Mouse (Mus musculus): ENCODE measurements around the gene Desi1. TPM values are rescaled to one million over a fixed set of nuclear protein-coding genes. Genes with fewer than 3 reads are reported as not detected.
"Not testable (repeated sequence)": the region's sequence is repeated elsewhere in the genome, so short reads cannot be mapped to it uniquely, and the experiment has no call there.

Gene Desi1
- total RNA-seq, 1 experiment from 2014 or later, result 4.8 TPM

GRCm38 (mm10) chr15:81975156-81975555, 58.5 kb downstream of the Desi1 start:
- ATAC-seq (replicated peaks; ENCODE audit: insufficient number of reproducible peaks, low FRiP score, low TSS enrichment, poor library complexity, severe bottlenecking), result not testable (repeated sequence)

DNA sequence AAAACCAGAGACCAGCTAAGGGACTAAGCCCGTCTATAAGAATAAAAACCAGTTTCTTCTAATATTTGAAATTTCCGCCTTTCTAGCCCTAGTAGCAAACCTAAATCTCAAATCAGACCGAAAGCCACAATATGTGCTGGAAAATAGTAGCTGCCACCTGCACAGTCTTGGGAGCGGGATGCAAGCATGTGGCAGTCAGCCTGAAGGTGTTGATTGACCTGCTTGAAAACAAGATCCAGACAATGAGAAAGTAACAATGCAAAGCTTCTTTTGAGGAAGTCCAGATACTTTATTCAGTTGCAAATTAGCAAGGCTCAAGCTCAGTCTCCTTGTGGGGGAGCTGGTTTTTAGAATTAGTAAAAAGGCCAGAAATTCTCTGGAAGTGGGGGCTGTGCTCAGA, 63.2 kb downstream of the Desi1 start:
- not testable (repeated sequence) for ATAC-seq (replicated peaks; ENCODE audit: insufficient number of reproducible peaks, low FRiP score, low TSS enrichment, poor library complexity, severe bottlenecking)

- not testable (repeated sequence) for ATAC-seq (replicated peaks; ENCODE audit: insufficient number of reproducible peaks, low FRiP score, low TSS enrichment, poor library complexity, severe bottlenecking)
Measured at GRCm38 (mm10) chr15:81969635-81970034, 64.0 kb downstream of the Desi1 start.

DNA sequence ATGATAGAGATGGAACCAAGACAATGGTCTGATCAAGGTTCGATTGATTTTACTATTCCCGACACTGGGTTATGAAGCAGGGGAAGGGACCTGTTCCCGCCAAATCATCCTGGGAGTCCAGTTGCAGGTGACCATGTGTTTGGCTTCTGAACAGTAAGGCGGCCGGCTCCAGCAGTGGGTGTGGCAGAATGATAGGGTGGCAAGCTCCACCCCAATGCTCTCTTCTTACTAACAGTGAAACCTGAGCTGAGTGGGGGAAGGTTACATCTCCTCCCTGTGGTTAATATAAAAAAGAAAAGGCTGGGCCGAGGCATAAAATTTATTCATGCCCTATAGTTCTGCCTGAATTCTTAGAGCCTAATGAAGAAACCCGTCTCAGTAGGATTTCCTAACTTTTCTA, 64.5 kb downstream of the Desi1 start:
- no peak for ATAC-seq (replicated peaks; ENCODE audit: insufficient number of reproducible peaks, low FRiP score, low TSS enrichment, poor library complexity, severe bottlenecking)

DNA sequence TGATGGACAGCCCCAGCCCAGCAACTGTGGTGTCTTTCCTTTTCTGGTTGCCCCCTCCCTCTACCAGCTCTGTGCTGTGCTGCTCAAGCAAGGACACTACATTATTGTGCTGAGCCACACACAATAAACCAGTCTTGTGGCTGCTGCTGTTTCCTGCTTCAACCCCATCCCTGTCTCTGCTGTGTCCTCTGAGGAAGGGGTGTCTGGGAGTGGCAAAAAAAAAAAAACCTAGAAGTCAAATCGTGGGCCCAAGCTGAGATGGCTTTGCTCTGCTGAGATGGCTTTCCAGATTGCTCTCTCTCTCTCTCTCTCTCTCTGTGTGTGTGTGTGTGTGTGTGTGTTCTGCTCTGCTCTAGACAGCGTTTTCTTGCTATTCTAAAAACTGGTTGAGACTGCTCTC, 65.2 kb downstream of the Desi1 start:
- ATAC-seq (replicated peaks; ENCODE audit: insufficient number of reproducible peaks, low FRiP score, low TSS enrichment, poor library complexity, severe bottlenecking), result no peak

DNA sequence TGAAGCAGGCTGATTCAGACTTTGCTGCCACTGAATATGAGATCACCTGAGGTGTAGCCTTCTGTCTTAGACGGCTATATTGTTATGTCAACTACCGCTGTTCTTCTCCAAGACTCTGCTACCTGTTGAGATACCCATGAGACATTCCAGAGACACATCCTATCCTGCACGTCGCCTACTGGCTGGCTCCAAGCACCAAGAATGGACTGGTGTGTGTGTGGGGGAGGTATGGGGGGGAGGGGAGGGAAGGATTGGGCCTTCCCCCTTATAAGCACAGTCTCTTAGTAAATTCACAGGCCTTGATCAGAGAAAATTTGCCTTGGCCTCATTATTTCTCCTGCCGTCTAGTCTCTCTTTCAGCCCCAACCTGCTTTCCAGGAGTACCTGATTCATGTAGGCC, 65.8 kb downstream of the Desi1 start:
- ATAC-seq (replicated peaks; ENCODE audit: insufficient number of reproducible peaks, low FRiP score, low TSS enrichment, poor library complexity, severe bottlenecking), result no peak

DNA sequence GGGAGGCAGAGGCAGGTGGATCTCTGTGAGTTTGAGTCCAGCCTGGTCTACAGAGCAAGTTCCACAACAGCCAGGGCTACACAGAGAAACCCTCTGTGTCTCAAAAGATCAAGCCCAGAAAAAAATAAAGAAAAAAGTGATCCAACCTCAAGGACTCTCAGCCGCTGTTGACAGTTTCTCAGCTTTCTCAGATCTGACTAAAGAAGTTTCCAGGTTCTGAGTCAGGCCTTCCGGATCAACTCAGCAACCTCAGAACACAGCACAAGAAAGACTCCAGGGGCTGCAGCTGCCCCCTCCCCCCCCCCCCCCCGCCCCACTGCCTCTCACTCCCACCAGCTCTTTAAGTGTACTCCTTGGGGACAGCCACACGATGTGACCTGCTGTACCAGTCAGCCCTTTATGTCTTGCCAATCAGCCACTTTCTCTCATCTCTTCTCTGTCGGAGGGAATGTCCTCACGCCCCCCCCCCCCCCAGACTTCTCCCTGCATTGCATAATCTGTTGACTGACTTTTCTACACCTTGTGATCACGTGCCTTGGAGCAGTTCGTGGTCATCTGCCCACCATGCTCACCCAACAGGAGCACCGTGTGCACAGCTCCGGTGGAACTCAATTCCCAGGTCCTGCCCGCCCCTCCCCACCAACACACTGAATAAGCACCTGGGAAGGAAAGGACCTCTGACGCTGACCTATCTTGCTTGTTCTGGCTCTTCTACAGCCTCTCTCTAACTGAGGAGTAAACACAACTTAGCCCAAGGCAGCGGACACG, 67.4 kb downstream of the Desi1 start:
- no peak for ATAC-seq (replicated peaks; ENCODE audit: insufficient number of reproducible peaks, low FRiP score, low TSS enrichment, poor library complexity, severe bottlenecking)

DNA sequence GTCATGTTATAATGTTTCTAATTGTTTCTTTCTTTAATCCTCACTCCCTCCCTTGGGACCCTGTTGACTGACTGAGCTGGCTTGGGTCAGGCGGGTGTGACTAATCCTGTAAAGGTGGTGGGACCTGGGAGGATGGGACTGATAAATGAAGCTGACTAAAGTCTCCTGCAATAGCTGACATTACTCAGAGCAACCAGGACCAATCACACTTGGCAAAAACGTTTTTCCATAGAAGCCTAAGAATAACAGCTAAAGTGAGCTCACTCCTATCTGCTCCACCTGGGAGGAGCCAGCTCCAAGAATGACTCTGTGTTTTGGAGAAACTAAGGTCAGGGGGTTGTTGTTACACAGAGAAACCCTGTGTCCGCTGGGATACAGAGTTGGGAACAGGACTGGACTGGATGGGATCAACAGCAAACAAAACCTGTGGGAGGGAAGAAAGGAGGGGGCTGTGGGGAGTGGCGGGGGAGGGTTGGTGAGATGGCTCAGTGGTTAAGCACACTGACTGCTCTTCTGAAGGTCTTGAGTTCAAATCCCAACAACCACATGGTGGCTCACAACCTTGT, 68.6 kb downstream of the Desi1 start:
- no peak for ATAC-seq (replicated peaks; ENCODE audit: insufficient number of reproducible peaks, low FRiP score, low TSS enrichment, poor library complexity, severe bottlenecking)

DNA sequence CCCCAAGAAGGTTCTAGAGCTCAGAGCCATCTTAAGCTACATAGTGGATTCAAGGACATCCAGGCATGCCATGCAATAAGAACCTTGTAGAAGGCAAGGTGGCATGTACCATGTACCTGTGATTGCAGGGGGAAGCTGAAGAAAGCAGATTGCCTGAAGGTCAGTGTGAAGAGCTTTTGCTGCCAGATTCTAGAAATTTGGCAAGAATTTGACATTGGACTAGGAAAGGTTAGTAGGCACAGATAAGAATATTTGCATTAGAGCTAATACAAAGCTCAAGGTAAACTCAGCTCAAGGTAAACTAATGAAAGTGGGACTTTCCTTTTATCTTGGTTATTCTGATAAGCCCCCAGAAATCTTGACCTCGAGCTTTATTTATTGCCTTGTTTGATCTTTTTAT, 69.4 kb downstream of the Desi1 start:
- no peak for ATAC-seq (replicated peaks; ENCODE audit: insufficient number of reproducible peaks, low FRiP score, low TSS enrichment, poor library complexity, severe bottlenecking)

DNA sequence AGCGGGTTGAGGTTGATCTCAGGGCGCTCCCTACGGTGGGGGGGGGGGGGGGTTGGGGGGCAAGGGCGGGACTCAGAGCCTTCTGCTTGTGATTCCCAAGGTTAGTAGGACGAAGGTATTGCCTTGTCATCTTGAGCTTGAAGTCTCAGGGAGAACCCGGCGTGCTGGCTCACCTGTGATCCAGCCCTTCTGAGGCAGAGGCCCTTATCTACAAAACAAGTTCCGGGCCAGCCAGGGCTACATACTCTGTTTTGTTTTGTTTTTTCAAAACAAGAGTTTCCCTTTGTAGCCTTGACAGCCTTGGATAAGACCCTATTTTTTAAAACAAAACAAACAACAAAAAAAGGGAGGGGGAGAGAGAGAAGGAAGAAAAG, 72.6 kb downstream of the Desi1 start:
- ATAC-seq (replicated peaks; ENCODE audit: insufficient number of reproducible peaks, low FRiP score, low TSS enrichment, poor library complexity, severe bottlenecking), result no peak

- peak; percentile 96 for ATAC-seq (replicated peaks; ENCODE audit: insufficient number of reproducible peaks, low FRiP score, low TSS enrichment, poor library complexity, severe bottlenecking)
Measured at GRCm38 (mm10) chr15:81960171-81961077, 73.2 kb downstream of the Desi1 start, which contains the start of gene Pmm1. TSS of gene Pmm1 (minus strand) at chr15:81960930.

GRCm38 (mm10) chr15:81958906-81959305, 74.8 kb downstream of the Desi1 start:
- ATAC-seq (replicated peaks; ENCODE audit: insufficient number of reproducible peaks, low FRiP score, low TSS enrichment, poor library complexity, severe bottlenecking), result no peak

DNA sequence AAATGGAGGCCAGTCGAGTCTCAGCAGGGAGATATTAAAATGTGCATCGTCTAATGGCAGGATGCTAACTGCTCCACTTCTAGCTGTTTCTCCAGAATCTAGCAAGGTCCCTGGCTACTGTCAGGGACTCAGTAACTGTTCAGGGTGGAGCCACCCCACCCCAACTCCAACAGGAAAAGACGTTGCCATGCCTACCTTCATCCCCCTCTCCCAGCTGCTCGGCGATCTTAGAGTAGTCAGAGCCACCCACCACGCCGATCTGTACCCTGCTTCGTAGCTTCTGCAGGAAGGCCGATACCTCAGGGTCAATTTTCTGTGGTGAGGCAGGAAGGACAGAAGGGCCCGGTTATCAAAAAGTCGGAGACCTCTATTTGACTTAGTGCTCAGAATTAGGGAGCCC, 76.1 kb downstream of the Desi1 start:
- no peak for ATAC-seq (replicated peaks; ENCODE audit: insufficient number of reproducible peaks, low FRiP score, low TSS enrichment, poor library complexity, severe bottlenecking)

DNA sequence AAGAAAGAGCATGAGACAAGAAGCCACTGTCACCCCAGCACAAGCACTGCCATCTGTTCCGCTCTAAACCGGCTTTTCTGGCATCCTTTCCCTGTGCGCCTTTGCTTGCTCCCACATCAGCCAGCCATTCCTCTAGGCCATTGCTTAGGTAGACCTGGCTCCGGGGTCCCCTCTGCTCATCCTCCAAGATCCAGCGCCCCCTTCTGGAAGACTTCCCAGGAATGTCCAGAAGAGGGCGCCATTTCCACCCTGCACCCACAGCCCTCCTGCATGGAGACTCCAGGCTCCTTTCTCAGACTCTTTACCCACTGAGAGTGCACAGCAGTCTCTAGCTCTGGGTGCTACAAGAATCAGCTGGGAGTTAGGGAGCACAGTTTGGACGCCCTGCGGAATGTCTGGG, 77.2 kb downstream of the Desi1 start:
- ATAC-seq (replicated peaks; ENCODE audit: insufficient number of reproducible peaks, low FRiP score, low TSS enrichment, poor library complexity, severe bottlenecking), result no peak

DNA sequence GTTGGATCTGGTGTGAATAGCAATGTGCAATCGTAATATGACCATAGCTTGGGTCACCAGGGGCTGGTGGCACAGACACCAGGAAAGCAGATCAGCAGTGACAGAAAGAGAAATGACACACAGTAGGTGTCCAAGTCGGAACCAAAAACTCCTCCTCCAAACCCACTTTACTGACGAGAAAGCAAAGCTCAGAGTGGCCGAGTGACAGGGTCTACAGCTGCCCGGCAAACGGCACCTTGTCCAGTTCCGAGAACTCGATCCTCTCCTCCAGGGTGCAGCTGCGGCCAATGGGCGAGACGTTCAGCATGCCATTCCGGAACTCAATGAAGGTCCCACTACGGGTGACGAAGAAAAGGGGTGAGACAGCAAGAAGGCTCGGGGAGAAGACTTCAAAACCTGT, 78.2 kb downstream of the Desi1 start:
- ATAC-seq (replicated peaks; ENCODE audit: insufficient number of reproducible peaks, low FRiP score, low TSS enrichment, poor library complexity, severe bottlenecking), result no peak

GRCm38 (mm10) chr15:81954716-81955115, 78.9 kb downstream of the Desi1 start:
- ATAC-seq (replicated peaks; ENCODE audit: insufficient number of reproducible peaks, low FRiP score, low TSS enrichment, poor library complexity, severe bottlenecking), result no peak

GRCm38 (mm10) chr15:81954151-81954583, 79.5 kb downstream of the Desi1 start:
- ATAC-seq (replicated peaks; ENCODE audit: insufficient number of reproducible peaks, low FRiP score, low TSS enrichment, poor library complexity, severe bottlenecking), result no peak

- no peak for ATAC-seq (replicated peaks; ENCODE audit: insufficient number of reproducible peaks, low FRiP score, low TSS enrichment, poor library complexity, severe bottlenecking)
Measured at GRCm38 (mm10) chr15:81952310-81952709, 81.4 kb downstream of the Desi1 start.

- no peak for ATAC-seq (replicated peaks; ENCODE audit: insufficient number of reproducible peaks, low FRiP score, low TSS enrichment, poor library complexity, severe bottlenecking)
Measured at GRCm38 (mm10) chr15:81951159-81951558, 82.5 kb downstream of the Desi1 start.
